Mouse (Mus musculus): ENCODE data around the gene Cct5.

Cct5 gene

DNA sequence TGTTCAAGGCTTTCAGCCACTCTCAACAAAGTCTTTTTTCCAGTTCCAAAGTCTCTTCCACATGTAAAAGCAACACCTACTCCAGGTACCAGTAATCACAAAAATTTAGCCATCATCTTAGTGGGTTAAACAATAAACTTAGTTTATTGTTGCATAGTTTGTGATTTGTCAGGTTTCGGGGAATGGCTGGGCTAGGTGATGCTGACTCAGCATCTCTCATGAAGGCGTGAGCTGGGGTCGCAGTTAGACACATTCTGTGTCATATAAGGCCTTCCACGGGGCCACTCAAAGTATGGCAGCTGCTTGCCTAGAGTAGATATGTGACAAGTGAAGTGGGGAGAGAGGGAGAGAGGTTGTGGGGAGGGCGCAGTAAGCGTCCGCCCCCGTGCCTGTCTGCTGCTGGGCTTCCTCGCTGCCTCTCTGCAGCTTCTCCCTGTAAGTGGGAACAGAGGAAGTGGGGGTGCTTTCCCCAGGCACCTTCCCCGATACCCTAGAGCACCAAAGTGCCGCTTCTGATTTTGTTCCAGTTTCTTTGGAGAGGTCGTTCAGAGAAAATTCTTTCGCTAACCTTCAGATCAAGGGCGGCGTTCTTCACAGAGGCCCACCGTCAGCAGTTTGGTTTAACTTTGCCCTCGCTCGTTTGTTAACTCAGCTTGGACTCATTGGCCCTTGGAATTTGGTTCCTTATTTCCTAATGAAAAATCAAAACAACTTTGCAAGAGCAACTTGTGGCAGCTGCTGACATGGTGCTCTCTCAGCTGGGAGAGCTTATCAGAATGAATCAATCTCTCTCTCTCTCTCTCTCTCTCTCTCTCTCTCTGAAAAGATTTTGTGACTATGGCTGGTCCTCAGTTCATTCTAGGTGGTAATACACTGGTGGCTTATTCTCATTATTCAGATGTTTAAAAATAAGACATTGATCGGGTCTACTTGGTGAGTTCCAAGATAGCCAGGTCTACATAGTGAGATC, 37.7 kb downstream of the Cct5 start:
- no peak for DNase-seq (ENCODE audit: inconsistent ontology term)

DNA sequence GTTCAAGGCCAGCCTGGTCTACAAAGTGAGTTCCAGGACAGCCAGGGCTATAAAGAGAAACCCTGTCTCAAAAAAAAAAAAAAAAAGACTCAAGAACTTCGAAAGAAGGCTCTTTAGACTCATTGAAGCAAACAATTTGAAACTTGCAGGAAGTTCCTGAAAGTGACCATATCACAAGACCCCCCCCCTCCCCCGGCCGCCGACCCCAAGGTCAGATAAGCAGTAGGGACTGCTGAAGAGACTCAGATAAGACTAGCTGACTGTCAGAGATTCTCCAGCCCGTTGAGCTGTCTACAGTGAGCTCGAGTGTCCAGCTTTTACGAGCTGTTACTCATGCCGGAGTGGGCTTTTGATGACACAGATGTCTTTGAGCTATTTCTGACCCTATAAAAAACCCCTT, 38.8 kb downstream of the Cct5 start:
- DNase-seq (ENCODE audit: inconsistent ontology term): no peak

- no peak for DNase-seq (ENCODE audit: inconsistent ontology term)
These were observed 39.6 kb downstream of the Cct5 start for GRCm38 (mm10) chr15:31561976-31562375.

- peak; percentile 79 for DNase-seq (ENCODE audit: inconsistent ontology term)
These were observed 40.2 kb downstream of the Cct5 start for GRCm38 (mm10) chr15:31561390-31561789.

- no peak for DNase-seq (ENCODE audit: inconsistent ontology term)
These were observed 46.7 kb downstream of the Cct5 start for GRCm38 (mm10) chr15:31554855-31555254.

GRCm38 (mm10) chr15:31550381-31550780, 51.2 kb downstream of the Cct5 start:
- DNase-seq (ENCODE audit: inconsistent ontology term): no peak

DNA sequence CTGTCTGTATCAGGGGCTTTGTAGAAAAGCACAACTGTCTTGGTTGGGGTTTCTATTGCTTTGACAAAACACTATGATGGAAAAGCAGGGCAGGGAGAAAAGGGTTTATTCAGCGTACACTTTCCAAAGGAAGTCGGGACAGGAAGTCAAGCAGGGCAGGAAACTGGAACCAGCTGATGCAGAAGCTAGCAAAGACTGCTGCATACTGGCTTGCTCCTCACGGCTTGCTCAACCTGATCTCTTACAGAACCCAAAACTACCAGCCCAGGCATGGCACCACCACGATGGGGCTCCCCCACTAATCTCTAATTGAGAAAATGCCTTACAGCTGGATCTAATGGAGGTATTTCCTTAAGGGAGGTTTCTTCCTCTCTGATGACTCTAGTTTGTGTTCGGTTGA, 54.2 kb downstream of the Cct5 start:
- DNase-seq (ENCODE audit: inconsistent ontology term): no peak

- DNase-seq (ENCODE audit: inconsistent ontology term): no peak
These were observed 55.3 kb downstream of the Cct5 start for GRCm38 (mm10) chr15:31546291-31546690.

GRCm38 (mm10) chr15:31545058-31545457, 56.5 kb downstream of the Cct5 start:
- no peak for DNase-seq (ENCODE audit: inconsistent ontology term)

GRCm38 (mm10) chr15:31543246-31543645, 58.4 kb downstream of the Cct5 start:
- no peak for DNase-seq (ENCODE audit: inconsistent ontology term)

GRCm38 (mm10) chr15:31542013-31542958, 59.3 kb downstream of the Cct5 start:
- no peak for DNase-seq (ENCODE audit: inconsistent ontology term)
